Mouse (Mus musculus) lung, postnatal 4 days (tissue): ENCODE results near the gene Exo5.

ENCODE experiments used
- DNase-seq, 2 experiments: peaks; one replicate each; pipeline ENCODE4 v3.0.0; 2021

The Exo5 gene

GRCm38 (mm10) chr4:120904533-120904932, 20.3 kb downstream of the Exo5 start:
- no peak for DNase-seq

- DNase-seq: no peak
These were observed 28.8 kb downstream of the Exo5 start for GRCm38 (mm10) chr4:120895810-120896584.

- DNase-seq: no peak
These were observed 29.6 kb downstream of the Exo5 start for GRCm38 (mm10) chr4:120895226-120895625.

GRCm38 (mm10) chr4:120894584-120894983, 30.2 kb downstream of the Exo5 start:
- DNase-seq: no peak

- no peak for DNase-seq
These were observed 31.0 kb downstream of the Exo5 start for GRCm38 (mm10) chr4:120893656-120894401.

- DNase-seq: peak in 1 of 2 experiments; percentile 14
These were observed 32.3 kb downstream of the Exo5 start for GRCm38 (mm10) chr4:120892516-120892915.

GRCm38 (mm10) chr4:120891960-120892359, 32.9 kb downstream of the Exo5 start:
- peak in 1 of 2 experiments; percentile 14 for DNase-seq

GRCm38 (mm10) chr4:120890754-120891440, 33.9 kb downstream of the Exo5 start:
- DNase-seq: peak in 1 of 2 experiments; percentile 17

GRCm38 (mm10) chr4:120888884-120889283, 35.9 kb downstream of the Exo5 start:
- DNase-seq: no peak

- peak; percentile 27 to 62 for DNase-seq
These were observed 37.3 kb downstream of the Exo5 start for GRCm38 (mm10) chr4:120887381-120888112.

- DNase-seq: peak in 1 of 2 experiments; percentile 13
These were observed 38.0 kb downstream of the Exo5 start for GRCm38 (mm10) chr4:120886811-120887210.

GRCm38 (mm10) chr4:120886131-120886530, 38.7 kb downstream of the Exo5 start:
- peak in 1 of 2 experiments; percentile 9 for DNase-seq

GRCm38 (mm10) chr4:120885208-120886120, 39.4 kb downstream of the Exo5 start:
- DNase-seq: peak in 1 of 2 experiments; percentile 20

- no peak for DNase-seq
These were observed 42.7 kb downstream of the Exo5 start for GRCm38 (mm10) chr4:120882002-120882625.

- DNase-seq: no peak
These were observed 43.9 kb downstream of the Exo5 start for GRCm38 (mm10) chr4:120880731-120881432.

GRCm38 (mm10) chr4:120879386-120879785, 45.4 kb downstream of the Exo5 start:
- DNase-seq: no peak

- DNase-seq: no peak
These were observed 46.1 kb downstream of the Exo5 start for GRCm38 (mm10) chr4:120878728-120879127.

GRCm38 (mm10) chr4:120875961-120876360, 48.9 kb downstream of the Exo5 start:
- DNase-seq: no peak
